ENCODE assay signal across 21 mouse cellular contexts in the genomic region with DNA sequence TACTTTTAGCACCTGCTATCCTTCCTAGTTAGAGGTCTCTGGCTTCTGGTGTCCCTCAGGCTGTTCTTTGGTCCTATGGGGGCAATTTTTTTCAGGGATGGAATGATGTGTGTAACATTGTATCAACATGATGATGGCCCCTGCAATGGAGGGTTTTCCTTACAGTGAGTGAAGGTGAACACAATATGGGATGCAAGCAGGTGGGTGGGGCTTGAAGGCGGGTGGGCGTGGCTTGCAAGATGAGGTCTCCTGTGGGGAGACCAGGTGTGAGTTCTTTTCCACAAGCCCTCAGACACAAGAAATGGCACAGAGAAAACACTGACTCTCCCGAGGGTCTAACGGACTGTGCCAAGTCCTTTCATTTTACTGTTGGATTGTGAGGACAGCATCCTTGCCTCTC.
DNase-seq lines count a peak whose midpoint lies in the region; ATAC-seq and TF ChIP-seq lines count a peak whose summit lies in the region.
"Had no signal": no experiment of that assay in that cellular context is flagged by ENCODE, and none has a peak within 500 bp of the region (broad histone marks: within the 10 kb centered on the region; RNA-seq: fewer than 3 reads in every experiment).

No protein-coding gene starts in this region.

- no peak for TF ChIP-seq EP300 in heart, adult 2 months (IDR thresholded peaks at IDR 0.05; ENCODE audit: insufficient read depth, low read depth, low read length)

- H3K27me3 ChIP-seq in hindbrain, embryonic 11.5 days (ENCODE audit: control insufficient read depth, insufficient read depth, low read length): no peaks in the 10 kb centered on the region
- no peaks in the 10 kb centered on the region for H3K27me3 ChIP-seq in hindbrain, postnatal 0 days (ENCODE audit: insufficient read depth, low read length)
- H3K27me3 ChIP-seq in hindbrain, embryonic 13.5 days: 0 out of 2 replicates have a peak, but pooled peaks cover 5% of the 10 kb centered on the region
- H3K27me3 ChIP-seq in heart, adult 2 months (ENCODE audit: control insufficient read depth, insufficient read depth, low read length): no peaks in the 10 kb centered on the region
- H3K27me3 ChIP-seq: intestine, embryonic 15.5 days had no signal

- intact Hi-C loops in heart, adult 2 months (cut with DNase I): no loop called here

- H3K4me1 ChIP-seq in hindbrain, embryonic 11.5 days (replicated peaks; ENCODE audit: control insufficient read depth, insufficient read depth, low read length): no peaks in the 10 kb centered on the region
- peaks cover 7% of the 10 kb centered on the region; the same call in 1 of the 2 replicates for H3K4me1 ChIP-seq in hindbrain, postnatal 0 days (ENCODE audit: insufficient read depth, low read length)
- peaks cover 42% of the 10 kb centered on the region for H3K4me1 ChIP-seq in hindbrain, embryonic 13.5 days (replicated peaks)
- peaks cover 4% of the 10 kb centered on the region for H3K4me1 ChIP-seq in heart, adult 2 months (ENCODE audit: control insufficient read depth, insufficient read depth, low read length)

- no peak overlapping the region for H3K9ac ChIP-seq in hindbrain, embryonic 11.5 days (ENCODE audit: low read depth, low read length)
- no peak overlapping the region for H3K9ac ChIP-seq in hindbrain, postnatal 0 days (replicated peaks; ENCODE audit: low read length)
- H3K9ac ChIP-seq in hindbrain, embryonic 13.5 days: no peak overlapping the region
- H3K9ac ChIP-seq in heart, adult 2 months (ENCODE audit: low read depth, low read length): no peak overlapping the region
- H3K9ac ChIP-seq: intestine, embryonic 15.5 days; liver, embryonic 12.5 days had no signal

- no peaks in the 10 kb centered on the region for H3K79me2 ChIP-seq in heart, adult 2 months (replicated peaks; ENCODE audit: control insufficient read depth, insufficient read depth, low read length)

- WGBS in hindbrain, embryonic 11.5 days: 79% methylated on average over 4 of the region's 4 CpGs
- 83% methylated on average over 4 of the region's 4 CpGs for WGBS in hindbrain, postnatal 0 days
- 89% methylated on average over 4 of the region's 4 CpGs for WGBS in hindbrain, embryonic 13.5 days
- WGBS in heart, adult 2 months: 91% methylated on average over 4 of the region's 4 CpGs

- no peak overlapping the region for H3K4me3 ChIP-seq in hindbrain, embryonic 11.5 days (ENCODE audit: low read depth, low read length)
- no peak overlapping the region for H3K4me3 ChIP-seq in hindbrain, postnatal 0 days (ENCODE audit: low read length)
- H3K4me3 ChIP-seq in hindbrain, embryonic 13.5 days: no peak overlapping the region
- no peak overlapping the region for H3K4me3 ChIP-seq in heart, adult 2 months
- H3K4me3 ChIP-seq: intestine, embryonic 15.5 days; liver, embryonic 12.5 days; megakaryocyte, embryonic 14.5 days; myocyte had no signal

- DNase-seq in hindbrain, embryonic 11.5 days (ENCODE audit: low spot score): no peak
- no peak for DNase-seq in hindbrain, postnatal 0 days (ENCODE audit: low spot score)
- peak; percentile 27 for DNase-seq in thymus, postnatal 14 days
- no peak for DNase-seq in thymus, adult 18-20 months
- DNase-seq in testis, postnatal 10 days (ENCODE audit: low spot score): peak; percentile 54
- no peak for DNase-seq in heart, adult 2 months
- DNase-seq in right cerebral cortex, adult 18-20 months: no peak
- DNase-seq: adrenal gland, adult 8-10 months; cerebellum, adult 9-11 months; gastrocnemius, adult 2 months; heart, postnatal 4 days; kidney, adult 9 months; kidney, postnatal 36 days; layer of hippocampus, adult 9-11 months; lung, adult 2 months; right cerebral cortex, postnatal 4 days had no signal

- ATAC-seq in hindbrain, embryonic 11.5 days (ENCODE audit: low FRiP score): 0 out of 2 replicates have a peak, but pooled peaks have one; percentile 21
- no peak for ATAC-seq in hindbrain, postnatal 0 days
- peak; percentile 27; the same call in 1 of the 2 replicates for ATAC-seq in hindbrain, embryonic 13.5 days (ENCODE audit: low FRiP score)
- ATAC-seq: liver, embryonic 12.5 days had no signal

- TF ChIP-seq CTCF in hindbrain, postnatal 0 days (IDR thresholded peaks at IDR 0.05; ENCODE audit: low read depth): no peak
- no peak for TF ChIP-seq CTCF in heart, adult 2 months (IDR thresholded peaks at IDR 0.05)

- H3K9me3 ChIP-seq in hindbrain, embryonic 11.5 days (ENCODE audit: control insufficient read depth, low read length): no peaks in the 10 kb centered on the region
- H3K9me3 ChIP-seq in hindbrain, postnatal 0 days (ENCODE audit: low read length): no peaks in the 10 kb centered on the region
- no peaks in the 10 kb centered on the region for H3K9me3 ChIP-seq in hindbrain, embryonic 13.5 days
- H3K9me3 ChIP-seq: intestine, embryonic 15.5 days; liver, embryonic 12.5 days; megakaryocyte, embryonic 14.5 days had no signal

- H3K4me2 ChIP-seq in hindbrain, embryonic 11.5 days (replicated peaks; ENCODE audit: low read depth, low read length): no peak overlapping the region
- no peak overlapping the region for H3K4me2 ChIP-seq in hindbrain, postnatal 0 days (ENCODE audit: low read depth, low read length)
- no peak overlapping the region for H3K4me2 ChIP-seq in hindbrain, embryonic 13.5 days

- no peaks in the 10 kb centered on the region for H3K36me3 ChIP-seq in hindbrain, embryonic 11.5 days (ENCODE audit: control insufficient read depth, insufficient read depth, low read length)
- H3K36me3 ChIP-seq in hindbrain, postnatal 0 days (ENCODE audit: insufficient read depth, low read length): no peaks in the 10 kb centered on the region
- no peaks in the 10 kb centered on the region for H3K36me3 ChIP-seq in hindbrain, embryonic 13.5 days
- H3K36me3 ChIP-seq in heart, adult 2 months (ENCODE audit: control insufficient read depth, insufficient read depth, low read length): no peaks in the 10 kb centered on the region
- H3K36me3 ChIP-seq: intestine, embryonic 15.5 days; liver, embryonic 12.5 days had no signal

- H3K27ac ChIP-seq in hindbrain, embryonic 11.5 days (ENCODE audit: low read depth, low read length): no peak overlapping the region
- H3K27ac ChIP-seq in hindbrain, postnatal 0 days: no peak overlapping the region
- peak overlapping the region; percentile 71 for H3K27ac ChIP-seq in hindbrain, embryonic 13.5 days
- H3K27ac ChIP-seq in heart, adult 2 months: no peak overlapping the region
- H3K27ac ChIP-seq: gastrocnemius, adult 2 months; intestine, embryonic 15.5 days; liver, embryonic 12.5 days had no signal

- TF ChIP-seq POLR2A in heart, adult 2 months (IDR thresholded peaks at IDR 0.05; ENCODE audit: insufficient read depth, low read depth, low read length): no peak

Comparison
In these comparisons a context has a peak if more than half of its experiments do, and no peak if none do; other contexts are left out.
1. DNase-seq: peak in thymus, postnatal 14 days (single experiment) and testis, postnatal 10 days (single experiment); none in hindbrain, embryonic 11.5 days (single experiment), hindbrain, postnatal 0 days (single experiment), thymus, adult 18-20 months (0 of 2), heart, adult 2 months (0 of 2) and right cerebral cortex, adult 18-20 months (single experiment).